Mouse (Mus musculus) thymus, postnatal 36 days (tissue): ENCODE results near the gene Arfrp1.

Experiments used
- DNase-seq, 2 experiments: peaks; one replicate each; pipeline ENCODE4 v3.0.0; 2022; ENCODE audit warnings: mixed read lengths in 2 of 2

The Arfrp1 gene

DNA sequence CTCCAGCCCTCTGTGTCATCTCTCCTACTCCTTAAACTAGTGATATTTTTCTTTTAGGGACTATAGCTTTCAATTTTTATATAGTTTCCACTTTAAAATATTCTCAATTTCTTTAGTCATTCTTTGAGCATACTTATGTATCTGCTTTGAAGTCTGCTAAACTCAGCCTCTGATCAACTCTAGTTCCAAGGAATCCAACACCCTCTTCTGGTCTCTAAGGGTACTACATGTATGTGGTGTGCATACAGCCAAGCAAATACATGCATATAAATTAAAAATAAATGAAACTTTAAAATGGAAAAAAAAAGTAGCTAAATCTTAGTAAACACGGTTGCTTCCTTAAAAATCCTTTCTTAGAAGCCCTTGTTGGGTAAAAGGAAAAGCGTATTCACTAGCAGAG lies 10.6 kb upstream of the Arfrp1 start:
- DNase-seq, result no peak

DNA sequence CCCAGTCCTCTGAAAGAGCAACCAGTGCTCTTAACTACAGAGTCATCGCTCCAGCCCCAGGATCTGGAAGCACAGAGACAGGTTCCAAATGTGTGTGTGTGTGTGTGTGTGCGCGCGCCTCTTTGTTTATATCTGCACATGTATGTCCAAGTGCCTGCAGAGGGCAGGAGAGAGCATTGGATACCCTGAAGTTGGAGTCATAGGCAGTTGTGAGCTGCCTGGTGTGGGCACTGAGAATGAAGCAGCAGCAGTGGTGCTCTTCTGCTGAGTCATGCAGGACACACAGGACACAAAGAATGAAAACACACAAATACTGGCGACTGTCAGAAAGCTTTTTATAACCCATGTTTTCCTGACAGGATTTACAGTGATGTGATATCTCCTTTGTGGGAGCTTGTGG lies 4.8 kb upstream of the Arfrp1 start:
- no peak for DNase-seq

DNA sequence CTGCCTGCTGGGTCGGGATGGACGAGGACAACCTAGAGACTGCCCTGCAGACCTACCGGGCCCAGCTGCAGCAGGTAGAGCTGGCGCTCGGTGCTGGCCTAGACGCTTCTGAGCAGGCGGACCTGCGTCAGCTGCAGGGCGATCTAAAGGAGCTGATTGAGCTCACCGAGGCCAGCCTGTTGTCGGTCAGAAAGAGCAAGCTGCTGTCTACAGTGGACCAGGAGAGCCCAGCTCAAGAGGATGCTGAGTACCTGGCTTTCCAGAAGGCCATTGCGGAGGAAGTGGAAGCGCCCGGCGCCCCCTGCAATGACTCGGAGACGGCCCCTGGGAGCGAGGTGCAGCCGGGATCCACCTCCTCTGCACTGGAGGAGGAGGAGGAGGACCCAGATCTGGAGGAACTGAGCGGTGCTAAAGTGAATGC lies 461 bp upstream of the Arfrp1 start:
- peak; percentile 37 to 44 for DNase-seq

DNA sequence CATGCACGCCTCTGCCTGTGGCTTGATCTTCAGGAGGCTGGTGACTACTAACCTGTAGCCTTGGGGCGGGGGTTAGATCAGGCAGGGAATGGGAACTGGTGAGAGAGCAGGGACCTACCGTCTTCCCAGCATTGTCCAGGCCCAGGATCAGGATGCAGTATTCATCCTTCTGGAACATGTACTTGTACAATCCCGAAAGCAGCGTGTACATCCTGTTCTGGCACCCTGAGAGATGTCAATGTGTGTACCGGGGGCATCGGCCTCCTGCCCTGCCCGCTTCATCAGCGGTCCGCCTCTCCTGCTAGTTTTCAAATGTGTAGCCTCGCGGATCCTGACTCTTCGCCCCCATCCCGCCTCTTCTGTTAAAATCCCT lies 731 bp downstream of the Arfrp1 start:
- DNase-seq, result no peak

DNA sequence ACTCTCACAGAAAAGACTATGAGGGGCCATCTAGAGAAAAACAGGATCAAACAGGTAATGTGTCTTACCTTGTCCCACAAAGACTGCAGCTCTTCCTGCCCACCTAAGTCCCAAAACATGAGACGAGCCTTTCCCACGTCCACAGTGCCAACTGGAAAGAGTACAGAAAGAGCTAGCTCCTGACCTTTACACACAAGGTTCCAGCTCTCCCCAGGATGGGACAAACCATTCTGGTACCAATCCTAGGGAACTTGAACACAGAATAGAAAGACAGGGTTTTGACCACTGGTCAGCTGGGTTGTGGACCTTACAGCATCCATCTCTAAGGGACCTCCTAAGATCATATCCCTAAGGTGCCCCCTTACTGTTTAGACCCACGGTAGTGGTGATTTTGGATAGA lies 1.3 kb downstream of the Arfrp1 start:
- no peak for DNase-seq

DNA sequence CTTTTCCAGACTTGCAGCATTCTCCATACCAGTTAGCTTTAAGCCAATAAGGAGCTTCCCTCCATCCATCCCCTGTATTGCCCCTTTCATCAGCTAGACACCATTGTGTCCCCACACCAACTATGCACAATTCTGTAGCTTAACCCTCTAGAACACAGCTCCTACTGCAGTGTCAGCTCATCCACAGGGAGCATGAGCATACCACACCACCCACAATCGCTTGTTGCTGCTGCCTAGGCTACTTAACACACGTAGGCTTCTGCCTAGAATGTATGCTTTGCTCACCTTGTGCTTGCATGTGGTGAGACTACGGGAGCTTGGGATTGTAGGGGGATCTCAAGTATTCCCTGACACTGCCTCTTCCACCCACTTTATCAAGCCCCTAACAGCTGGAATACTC lies 8.4 kb downstream of the Arfrp1 start:
- DNase-seq, result no peak

DNA sequence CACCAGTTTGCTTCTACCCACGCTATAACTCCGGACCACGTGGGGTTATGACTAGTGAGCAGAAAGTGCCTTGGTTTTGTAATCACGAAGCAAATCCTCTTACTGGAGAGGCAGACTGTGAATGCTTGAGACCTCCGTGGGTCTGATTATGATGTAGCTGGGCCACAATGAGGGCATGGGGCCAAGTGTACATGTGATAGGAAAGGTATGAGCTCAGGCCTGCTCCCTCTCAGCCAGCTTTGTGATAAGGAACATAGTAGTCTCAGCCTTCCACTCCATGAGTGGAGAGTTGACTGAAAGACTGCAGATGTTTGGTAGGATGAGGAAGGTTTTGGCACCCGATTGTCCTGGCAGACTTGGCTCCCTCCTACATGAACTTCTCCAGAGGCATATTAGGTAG lies 22.4 kb downstream of the Arfrp1 start:
- DNase-seq, result no peak

DNA sequence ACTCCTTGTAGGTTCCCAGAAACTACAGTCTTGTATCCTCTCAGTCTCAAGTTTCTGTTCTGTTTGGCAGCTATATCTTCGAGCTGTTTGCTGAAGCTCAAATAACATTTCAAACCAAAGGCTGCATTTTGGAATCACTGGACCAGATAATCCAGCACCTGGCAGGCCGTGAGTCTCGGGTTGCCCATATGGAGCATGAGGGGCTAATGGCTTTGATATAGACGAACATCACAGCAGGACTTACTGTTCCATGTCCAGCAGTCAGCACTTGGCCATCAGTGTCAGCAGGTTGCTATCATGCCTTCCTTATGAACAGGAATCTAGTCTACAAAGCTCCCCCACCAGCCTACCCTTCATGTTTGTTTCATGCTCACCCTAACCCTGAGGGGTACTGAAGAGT lies 24.8 kb downstream of the Arfrp1 start:
- DNase-seq, result no peak

DNA sequence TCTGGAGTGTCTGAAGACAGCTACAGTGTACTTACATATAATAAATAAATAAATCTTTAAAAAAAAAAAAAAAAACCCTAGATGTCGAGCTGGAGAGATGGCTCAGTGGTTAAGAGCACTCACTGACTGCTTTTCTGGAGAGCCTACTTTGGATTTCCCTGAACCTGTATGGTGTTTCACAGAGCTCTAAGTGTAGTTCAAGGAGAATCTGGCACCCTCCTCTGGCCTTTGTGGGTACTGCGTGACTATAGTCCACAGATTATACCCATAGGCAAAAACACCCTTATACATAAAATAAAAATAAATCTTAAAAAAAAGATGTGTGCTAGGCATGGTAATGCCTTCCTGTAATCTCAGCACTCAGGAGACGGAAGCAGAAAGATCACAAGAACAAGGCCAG lies 31.2 kb downstream of the Arfrp1 start:
- peak; percentile 58 to 73 for DNase-seq

DNA sequence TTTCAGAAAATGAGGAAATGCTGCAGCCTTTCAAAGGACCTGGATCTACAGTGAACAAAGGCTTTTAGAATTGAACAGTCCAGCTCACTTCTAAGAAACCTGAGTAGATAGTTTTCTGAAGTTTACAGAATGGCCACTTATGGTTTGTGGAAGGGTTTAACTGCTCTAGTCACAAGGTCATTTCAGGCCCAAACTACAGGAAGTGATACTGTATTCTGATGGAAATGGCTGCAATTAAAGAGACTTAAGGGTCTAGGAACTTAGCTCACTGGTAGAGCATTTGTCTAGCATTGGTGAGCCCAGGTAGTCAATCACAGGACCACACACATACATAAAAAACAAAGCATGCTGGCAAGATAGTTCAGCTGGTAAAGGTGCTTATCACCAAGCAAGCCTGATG lies 32.7 kb downstream of the Arfrp1 start:
- no peak for DNase-seq

DNA sequence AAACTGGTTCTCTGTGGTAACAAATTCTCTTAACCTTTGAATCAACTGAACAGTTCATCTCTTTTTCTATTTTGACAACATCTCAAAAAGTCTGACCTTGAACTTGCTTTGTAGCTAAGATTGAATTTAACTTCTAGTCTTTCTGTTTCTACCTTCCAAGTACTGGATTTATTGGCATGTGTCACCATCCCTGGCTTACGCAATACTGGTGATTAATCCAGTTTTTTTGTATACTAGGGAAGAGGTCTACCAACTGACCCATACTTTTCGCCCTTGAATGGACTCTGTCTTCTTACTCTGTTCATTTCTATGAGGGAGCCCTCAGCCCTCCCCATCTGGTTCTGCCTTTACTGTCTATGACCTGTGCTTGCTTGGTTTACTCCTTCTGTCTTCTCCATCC lies 39.1 kb downstream of the Arfrp1 start:
- DNase-seq, result no peak

DNA sequence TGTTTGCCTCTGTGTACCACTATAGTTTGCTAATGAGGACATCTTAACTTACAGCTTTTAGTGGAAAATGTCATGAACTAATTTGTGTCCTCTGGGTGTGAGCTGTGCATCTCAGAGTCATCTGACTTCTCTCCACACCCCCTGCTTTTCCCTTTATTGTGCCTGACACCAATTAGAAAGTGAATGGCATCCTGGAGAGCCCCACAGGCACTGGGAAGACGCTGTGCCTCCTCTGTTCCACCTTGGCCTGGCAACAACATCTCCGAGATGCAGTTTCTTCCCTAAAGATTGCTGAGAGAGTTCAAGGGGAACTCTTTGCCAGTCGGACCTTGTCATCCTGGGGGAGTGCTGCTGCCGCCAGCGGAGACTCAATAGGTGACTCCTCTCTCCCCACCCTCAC lies 43.1 kb downstream of the Arfrp1 start:
- no peak for DNase-seq

DNA sequence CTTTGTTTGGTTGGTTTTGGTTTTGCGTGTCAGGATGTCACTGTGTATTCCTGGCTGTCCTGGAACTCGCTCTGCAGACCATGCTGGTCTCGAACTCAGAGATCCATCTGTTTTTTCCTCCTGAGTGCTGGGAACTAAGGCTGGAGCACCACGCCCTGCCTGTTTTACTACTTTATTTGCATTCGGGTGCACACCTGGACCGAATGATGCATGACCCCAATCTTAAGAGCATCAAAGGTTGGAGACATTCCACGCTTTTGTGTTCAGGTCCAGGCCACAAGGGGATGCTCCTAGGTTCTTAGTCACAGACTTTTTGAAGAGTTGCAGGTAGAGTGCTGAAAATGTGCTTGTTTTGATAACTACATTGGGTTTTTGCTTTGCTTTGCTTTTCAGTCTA lies 45.1 kb downstream of the Arfrp1 start:
- no peak for DNase-seq

DNA sequence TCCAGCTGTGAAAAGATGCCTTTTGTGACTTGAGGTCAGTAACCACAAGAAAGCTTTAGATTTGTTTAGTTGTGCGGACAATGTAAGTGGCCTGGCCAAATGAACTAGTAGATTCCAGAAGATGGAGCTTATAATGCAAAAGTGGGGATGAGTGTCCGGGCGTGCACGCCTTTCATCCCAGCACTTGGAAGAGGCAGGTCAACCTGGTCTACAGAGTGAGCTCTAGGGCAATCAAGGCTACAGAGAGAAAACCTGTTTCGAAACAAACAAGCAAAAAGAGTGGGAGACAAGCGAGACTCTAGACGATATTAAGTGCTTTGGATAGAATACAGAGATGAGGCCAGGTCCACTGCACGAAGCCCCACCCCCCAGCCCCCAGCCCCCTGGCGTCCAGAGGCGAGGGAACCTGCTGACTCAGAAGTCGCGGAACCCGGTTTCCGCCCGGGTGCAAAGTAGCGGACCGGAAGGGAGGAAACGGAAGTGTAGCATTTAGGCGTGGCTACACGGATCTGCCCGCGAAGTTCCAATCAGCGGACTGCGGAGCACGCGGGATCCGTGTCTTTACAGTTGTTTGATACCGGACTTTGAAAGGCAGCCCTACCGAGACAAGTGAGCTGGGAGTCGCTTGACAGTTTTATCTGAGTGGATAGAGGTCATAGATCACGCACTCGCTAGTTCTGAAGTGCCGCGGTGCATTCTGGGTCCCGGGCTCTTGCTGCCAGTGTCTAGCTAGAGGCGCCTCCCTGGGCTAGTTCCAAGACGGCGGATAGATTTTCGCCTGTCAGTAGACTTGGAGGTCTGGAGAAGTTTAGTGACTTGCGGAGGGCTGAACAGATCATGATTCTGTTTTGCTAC lies 45.7 kb downstream of the Arfrp1 start, which contains the start of gene Rtel1:
Rtel1 (plus strand) TSS at position 492 of the 855 bp plus-strand sequence.
- DNase-seq, result peak; percentile 82 to 85

DNA sequence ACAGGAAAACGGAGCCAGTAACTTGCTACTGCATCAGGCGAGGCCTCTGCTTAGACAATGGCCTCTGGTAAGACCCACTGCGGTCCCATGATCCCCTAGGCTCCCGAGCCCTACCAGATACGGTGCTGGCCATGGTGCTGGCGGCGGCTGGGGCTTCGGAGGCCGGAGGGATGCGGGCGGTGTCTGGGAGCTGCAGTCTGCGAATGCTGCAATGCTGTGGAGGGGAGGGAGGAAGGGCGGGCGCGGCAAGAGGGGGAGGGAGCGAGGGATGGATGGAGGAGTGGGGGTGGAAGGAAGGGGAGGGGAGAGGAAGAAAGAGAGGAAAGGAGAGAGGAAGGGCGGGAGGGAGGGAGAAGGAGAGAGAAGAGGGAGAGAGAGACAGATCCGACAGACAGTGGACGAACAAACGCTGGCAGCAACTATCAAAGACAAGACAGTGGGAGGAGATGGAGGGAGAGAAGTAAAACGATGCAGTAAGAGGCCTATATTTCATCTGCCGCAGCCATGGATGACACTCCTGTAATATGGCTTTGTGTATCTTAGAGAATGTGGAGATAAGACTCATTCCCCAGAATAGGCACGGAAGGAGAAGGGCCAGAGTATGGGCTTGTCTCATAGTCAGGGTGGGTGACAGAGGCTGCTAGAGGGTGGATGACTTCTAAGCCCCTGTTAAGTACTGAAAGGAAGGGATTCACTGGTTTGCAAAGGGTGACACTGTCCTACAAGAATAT lies 51.0 kb downstream of the Arfrp1 start, which contains the start of gene Stmn3:
Stmn3 (minus strand) TSS at position 421 of the 731 bp plus-strand sequence.
- no peak for DNase-seq

DNA sequence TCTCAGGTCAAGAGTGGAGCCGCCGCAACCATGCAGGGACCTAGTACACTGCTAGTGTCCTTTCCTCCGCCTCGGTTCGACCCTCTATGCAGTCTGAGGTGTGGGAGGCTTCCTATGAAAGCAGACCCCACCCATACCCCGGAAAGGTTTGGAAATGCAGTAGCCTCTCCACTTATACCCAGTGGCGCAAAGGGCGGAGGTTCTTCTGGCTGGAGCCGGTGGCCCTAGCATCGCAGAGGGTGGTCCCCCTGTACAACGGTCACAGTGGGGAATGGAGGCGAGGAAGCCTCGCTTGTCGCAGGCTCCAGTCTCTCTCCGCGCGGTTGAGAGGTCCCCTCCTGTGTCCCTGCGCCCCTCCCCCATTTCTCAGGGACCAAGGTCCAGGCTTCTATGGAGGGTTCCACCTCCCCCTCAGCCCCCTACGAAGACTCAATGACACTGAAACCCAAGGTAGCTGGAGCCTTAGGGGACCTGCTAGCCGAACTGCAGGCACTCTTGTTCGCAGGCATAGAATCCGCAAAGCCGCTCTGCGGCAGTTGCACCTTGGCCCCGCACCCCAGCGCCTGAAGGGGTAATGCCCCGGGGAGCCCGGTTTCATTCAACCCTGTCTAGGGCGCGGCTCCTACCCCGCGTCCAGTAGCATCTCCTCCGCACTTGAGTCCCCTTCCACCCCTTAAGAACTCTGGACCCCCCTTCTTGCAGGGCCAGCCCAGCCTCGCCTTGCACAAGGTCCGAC lies 51.7 kb downstream of the Arfrp1 start:
- no peak for DNase-seq

DNA sequence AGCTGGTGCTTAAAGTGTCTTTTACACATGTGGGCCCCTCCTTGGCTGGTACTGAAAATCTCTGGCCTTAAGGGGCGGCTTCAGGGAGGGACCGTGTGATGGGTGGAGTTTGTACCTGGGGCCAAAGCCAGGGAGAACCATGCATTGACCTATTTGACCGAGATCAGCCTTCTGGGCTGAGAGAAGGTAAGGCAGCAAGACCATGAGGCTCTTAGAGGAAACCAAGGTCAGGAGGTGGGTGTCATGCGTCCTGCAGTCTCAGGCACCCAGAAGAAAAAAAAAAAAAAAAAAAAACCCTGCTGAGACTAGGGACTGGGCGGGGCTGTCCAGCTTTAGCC lies 52.2 kb downstream of the Arfrp1 start:
- no peak for DNase-seq

DNA sequence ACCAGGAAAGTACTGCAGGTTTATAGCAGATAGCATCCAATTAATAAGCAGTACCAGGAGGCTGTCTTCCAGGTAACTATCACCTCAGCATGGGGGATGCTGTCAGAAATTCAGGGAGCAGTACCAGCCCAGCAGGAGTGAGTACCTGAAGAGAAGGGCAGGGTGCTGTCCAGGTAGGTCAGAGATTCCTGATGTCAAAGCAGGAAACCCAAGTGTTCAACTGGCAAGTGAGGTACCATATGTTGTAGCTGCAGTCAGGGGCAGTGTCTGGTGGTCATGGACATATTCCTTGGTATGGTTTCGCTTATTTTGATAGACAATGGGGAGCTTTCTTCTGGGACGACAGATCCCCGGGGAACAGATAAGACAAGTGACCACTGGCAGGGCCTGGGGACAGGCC lies 52.8 kb downstream of the Arfrp1 start:
- no peak for DNase-seq
